Mouse (Mus musculus): ENCODE results near the gene Tinf2. TPM values are rescaled to one million over a fixed set of nuclear protein-coding genes. Genes with fewer than 3 reads are reported as not detected.
A peak's percentile ranks its signal among the peaks of the same experiment; 100 is the strongest.

The Tinf2 gene
- polyA plus RNA-seq, 1 experiment from 2014 or later, result 74.5 TPM

- 90% methylated on average over 8 of the region's 8 CpGs for WGBS
- no peak for DNase-seq (ENCODE audit: low spot score)
- no peak overlapping the region for H3K27ac ChIP-seq (replicated peaks)
- H3K27me3 ChIP-seq (ENCODE audit: low read depth, poor library complexity, severe bottlenecking), result peaks cover 22% of the 10 kb centered on the region
- no peak overlapping the region for H3K4me3 ChIP-seq
- peaks cover 38% of the 10 kb centered on the region for H3K36me3 ChIP-seq
- H3K9me3 ChIP-seq (replicated peaks), result no peaks in the 10 kb centered on the region
- peaks cover 22% of the 10 kb centered on the region for H3K4me1 ChIP-seq
These were observed 35.3 kb upstream of the Tinf2 start for GRCm38 (mm10) chr14:55716884-55717283.

- H3K9me3 ChIP-seq (replicated peaks), result no peaks in the 10 kb centered on the region
- peaks cover 28% of the 10 kb centered on the region for H3K27me3 ChIP-seq (ENCODE audit: low read depth, poor library complexity, severe bottlenecking)
- H3K27ac ChIP-seq (replicated peaks), result no peak overlapping the region
- no peak overlapping the region for H3K4me3 ChIP-seq
- WGBS, result 96% methylated on average over 6 of the region's 6 CpGs
- peaks cover 18% of the 10 kb centered on the region for H3K4me1 ChIP-seq
- DNase-seq (ENCODE audit: low spot score), result no peak
- H3K36me3 ChIP-seq, result peaks cover 38% of the 10 kb centered on the region
These were observed 34.7 kb upstream of the Tinf2 start for GRCm38 (mm10) chr14:55716271-55716670.

GRCm38 (mm10) chr14:55714893-55715292 lies 33.3 kb upstream of the Tinf2 start:
- H3K4me1 ChIP-seq, result peaks cover 11% of the 10 kb centered on the region
- 41% methylated on average over 6 of the region's 6 CpGs for WGBS
- DNase-seq (ENCODE audit: low spot score), result no peak

GRCm38 (mm10) chr14:55713729-55714122 lies 32.1 kb upstream of the Tinf2 start, which contains the start of gene Tgm1:
Tgm1 (minus strand) TSS chr14:55713926.
- H3K9me3 ChIP-seq (replicated peaks), result no peaks in the 10 kb centered on the region
- H3K27ac ChIP-seq (replicated peaks), result 0 out of 2 replicates have a peak within 1 kb of the TSS, but pooled peaks have one; percentile 13
- WGBS, result 27% methylated on average over 4 of the region's 4 CpGs
- H3K36me3 ChIP-seq, result peaks cover 24% of the 10 kb centered on the region
- H3K27me3 ChIP-seq (ENCODE audit: low read depth, poor library complexity, severe bottlenecking), result peaks cover 28% of the 10 kb centered on the region
- peaks cover 11% of the 10 kb centered on the region for H3K4me1 ChIP-seq
- peak within 1 kb of the TSS; percentile 32 for H3K4me3 ChIP-seq
- DNase-seq (ENCODE audit: low spot score), result no peak

More at GRCm38 (mm10) chr14:55714893-55715292, 33.3 kb upstream of the Tinf2 start:
- Histone ChIP-seq H3K36me3 (peaks cover 35% of the 10 kb centered on the region), H3K27me3 (ENCODE audit: low read depth, poor library complexity, severe bottlenecking) (peaks cover 28% of the 10 kb centered on the region), H3K9me3 (replicated peaks) (no peaks in the 10 kb centered on the region), H3K4me3 (no peak overlapping the region), H3K27ac (replicated peaks) (no peak overlapping the region)

GRCm38 (mm10) chr14:55713007-55713728 lies 31.5 kb upstream of the Tinf2 start:
- 0 out of 2 replicates have a peak overlapping the region, but pooled peaks have one; percentile 10 for H3K27ac ChIP-seq (replicated peaks)
- peaks cover 11% of the 10 kb centered on the region for H3K4me1 ChIP-seq
- H3K36me3 ChIP-seq, result peaks cover 18% of the 10 kb centered on the region
- no peak for DNase-seq (ENCODE audit: low spot score)
- WGBS, result 15% methylated on average over 25 of the region's 25 CpGs
- H3K4me3 ChIP-seq, result peak overlapping the region; percentile 32
- H3K9me3 ChIP-seq (replicated peaks), result no peaks in the 10 kb centered on the region
- peaks cover 28% of the 10 kb centered on the region for H3K27me3 ChIP-seq (ENCODE audit: low read depth, poor library complexity, severe bottlenecking)

- Histone ChIP-seq H3K4me3 (no peak overlapping the region), H3K9me3 (replicated peaks) (no peaks in the 10 kb centered on the region), H3K4me1 (peaks cover 11% of the 10 kb centered on the region), H3K27me3 (ENCODE audit: low read depth, poor library complexity, severe bottlenecking) (peaks cover 28% of the 10 kb centered on the region), H3K36me3 (peaks cover 6% of the 10 kb centered on the region), H3K27ac (replicated peaks) (no peak overlapping the region)
- no peak for DNase-seq (ENCODE audit: low spot score)
- WGBS, result 87% methylated on average over 7 of the region's 7 CpGs
These were observed 30.2 kb upstream of the Tinf2 start for GRCm38 (mm10) chr14:55711786-55712185.

- peaks cover 11% of the 10 kb centered on the region for H3K4me1 ChIP-seq
- DNase-seq (ENCODE audit: low spot score), result no peak
- H3K27ac ChIP-seq (replicated peaks), result no peak overlapping the region
- H3K27me3 ChIP-seq (ENCODE audit: low read depth, poor library complexity, severe bottlenecking), result peaks cover 28% of the 10 kb centered on the region
- 84% methylated on average over 4 of the region's 4 CpGs for WGBS
- no peaks in the 10 kb centered on the region for H3K9me3 ChIP-seq (replicated peaks)
- H3K4me3 ChIP-seq, result no peak overlapping the region
- H3K36me3 ChIP-seq, result no peaks in the 10 kb centered on the region
These were observed 27.9 kb upstream of the Tinf2 start for GRCm38 (mm10) chr14:55709509-55709908.

GRCm38 (mm10) chr14:55707397-55707796 lies 25.8 kb upstream of the Tinf2 start:
- H3K9me3 ChIP-seq (replicated peaks), result no peaks in the 10 kb centered on the region
- no peaks in the 10 kb centered on the region for H3K36me3 ChIP-seq
- H3K27ac ChIP-seq (replicated peaks), result no peak overlapping the region
- H3K27me3 ChIP-seq (ENCODE audit: low read depth, poor library complexity, severe bottlenecking), result peaks cover 12% of the 10 kb centered on the region
- DNase-seq (ENCODE audit: low spot score), result no peak
- H3K4me1 ChIP-seq, result no peaks in the 10 kb centered on the region
- 77% methylated on average over 5 of the region's 5 CpGs for WGBS
- no peak overlapping the region for H3K4me3 ChIP-seq

- 92% methylated on average over 8 of the region's 8 CpGs for WGBS
- Histone ChIP-seq H3K4me3 (no peak overlapping the region), H3K4me1 (no peaks in the 10 kb centered on the region), H3K36me3 (no peaks in the 10 kb centered on the region), H3K27me3 (ENCODE audit: low read depth, poor library complexity, severe bottlenecking) (no peaks in the 10 kb centered on the region), H3K27ac (replicated peaks) (no peak overlapping the region), H3K9me3 (replicated peaks) (no peaks in the 10 kb centered on the region)
- DNase-seq (ENCODE audit: low spot score), result no peak
These were observed 24.5 kb upstream of the Tinf2 start for GRCm38 (mm10) chr14:55706051-55706600.

GRCm38 (mm10) chr14:55702761-55703160 lies 21.1 kb upstream of the Tinf2 start:
- WGBS, result 77% methylated on average over 6 of the region's 6 CpGs
- no peak overlapping the region for H3K27ac ChIP-seq (replicated peaks)
- no peak overlapping the region for H3K4me3 ChIP-seq
- H3K9me3 ChIP-seq (replicated peaks), result no peaks in the 10 kb centered on the region
- DNase-seq (ENCODE audit: low spot score), result no peak
- no peaks in the 10 kb centered on the region for H3K4me1 ChIP-seq
- H3K36me3 ChIP-seq, result no peaks in the 10 kb centered on the region
- H3K27me3 ChIP-seq (ENCODE audit: low read depth, poor library complexity, severe bottlenecking), result no peaks in the 10 kb centered on the region

- no peaks in the 10 kb centered on the region for H3K9me3 ChIP-seq (replicated peaks)
- no peak overlapping the region for H3K4me3 ChIP-seq
- no peaks in the 10 kb centered on the region for H3K27me3 ChIP-seq (ENCODE audit: low read depth, poor library complexity, severe bottlenecking)
- WGBS, result 59% methylated on average over 9 of the region's 9 CpGs
- no peaks in the 10 kb centered on the region for H3K36me3 ChIP-seq
- no peak overlapping the region for H3K27ac ChIP-seq (replicated peaks)
- H3K4me1 ChIP-seq, result no peaks in the 10 kb centered on the region
- no peak for DNase-seq (ENCODE audit: low spot score)
These were observed 19.5 kb upstream of the Tinf2 start for GRCm38 (mm10) chr14:55701131-55701530.

- no peaks in the 10 kb centered on the region for H3K36me3 ChIP-seq
- H3K4me3 ChIP-seq, result no peak overlapping the region
- H3K27ac ChIP-seq (replicated peaks), result no peak overlapping the region
- no peak for DNase-seq (ENCODE audit: low spot score)
- no peaks in the 10 kb centered on the region for H3K27me3 ChIP-seq (ENCODE audit: low read depth, poor library complexity, severe bottlenecking)
- H3K9me3 ChIP-seq (replicated peaks), result no peaks in the 10 kb centered on the region
- no peaks in the 10 kb centered on the region for H3K4me1 ChIP-seq
- WGBS, result 89% methylated on average over 4 of the region's 4 CpGs
These were observed 15.6 kb upstream of the Tinf2 start for GRCm38 (mm10) chr14:55697226-55697625.

- Histone ChIP-seq H3K36me3 (no peaks in the 10 kb centered on the region), H3K27ac (replicated peaks) (no peak overlapping the region), H3K27me3 (ENCODE audit: low read depth, poor library complexity, severe bottlenecking) (no peaks in the 10 kb centered on the region), H3K4me1 (no peaks in the 10 kb centered on the region), H3K4me3 (no peak overlapping the region), H3K9me3 (replicated peaks) (no peaks in the 10 kb centered on the region)
- DNase-seq (ENCODE audit: low spot score), result no peak
- WGBS, result 86% methylated on average over 10 of the region's 10 CpGs
These were observed 7.8 kb upstream of the Tinf2 start for GRCm38 (mm10) chr14:55689433-55689832.

Measured in midbrain, embryonic 10.5 days (tissue).